In the genomic region with DNA sequence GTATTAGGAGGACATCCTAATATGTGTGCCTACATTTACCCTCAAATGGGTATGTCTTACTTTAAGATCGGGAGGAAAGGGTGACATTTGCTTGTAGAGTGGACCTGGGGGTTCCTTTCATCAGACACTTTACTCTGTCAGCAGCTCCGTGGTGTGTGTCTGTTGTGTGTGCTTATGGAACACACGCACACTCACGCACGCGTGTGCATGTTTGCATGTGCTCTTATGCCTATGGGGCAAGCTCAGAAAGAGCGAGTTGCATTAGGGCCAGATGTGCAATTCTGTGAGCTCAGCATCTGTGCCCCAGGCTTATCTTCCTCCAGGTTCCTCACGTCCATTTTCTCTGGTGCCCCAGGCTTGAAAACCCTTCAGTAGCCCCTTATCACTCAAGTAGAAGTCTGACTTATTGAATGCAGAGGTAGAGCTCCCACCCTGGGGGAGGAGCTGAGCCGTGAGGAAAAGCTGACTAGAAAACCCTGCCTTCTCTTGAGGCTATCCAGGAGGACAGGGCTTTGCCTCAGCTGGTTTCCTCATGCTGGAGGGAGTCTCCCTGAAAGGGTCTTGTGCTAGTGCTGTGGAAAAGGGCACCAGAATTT, we compare ENCODE assay signal across 8 mouse cellular contexts. TPM values are rescaled to one million over a fixed set of nuclear protein-coding genes. Genes with fewer than 3 reads are reported as not detected.
A peak's percentile ranks its signal among the peaks of the same experiment; 100 is the strongest.
DNase-seq lines count a peak whose midpoint lies in the region; ATAC-seq and TF ChIP-seq lines count a peak whose summit lies in the region.

No protein-coding gene starts in this region.

- intact Hi-C loops in heart, postnatal 14 days (cut with DNase I), result loop anchor here (2.0 to 5.0 kb wide), 2 partner anchors 18 to 108 kb away; a partner anchor contains a TSS

- peaks cover 75% of the 10 kb centered on the region for H3K4me1 ChIP-seq in heart, embryonic 10.5 days
- peaks cover 37% of the 10 kb centered on the region for H3K4me1 ChIP-seq in bone marrow macrophage, adult 2 months (ENCODE audit: control insufficient read depth, insufficient read depth, low read length)
- peaks cover 52% of the 10 kb centered on the region for H3K4me1 ChIP-seq in hindbrain, embryonic 14.5 days (replicated peaks; ENCODE audit: control insufficient read depth, insufficient read depth, low read length)

- H3K9me3 ChIP-seq in heart, embryonic 10.5 days, result no peaks in the 10 kb centered on the region
- H3K9me3 ChIP-seq in hindbrain, embryonic 14.5 days (ENCODE audit: control insufficient read depth, low read length), result no peaks in the 10 kb centered on the region

- peak overlapping the region; percentile 99 for H3K9ac ChIP-seq in hindbrain, embryonic 14.5 days

- H3K4me3 ChIP-seq in heart, embryonic 10.5 days, result peak overlapping the region; percentile 94
- peak overlapping the region; percentile 62 for H3K4me3 ChIP-seq in bone marrow macrophage, adult 2 months (ENCODE audit: insufficient read depth, low read length)
- peak overlapping the region; percentile 97 for H3K4me3 ChIP-seq in hindbrain, embryonic 14.5 days (replicated peaks; ENCODE audit: low read length)
- H3K4me3 ChIP-seq in macrophage (ENCODE audit: inconsistent target), result peak overlapping the region; percentile 92

- H3K36me3 ChIP-seq in heart, embryonic 10.5 days, result peaks cover 52% of the 10 kb centered on the region
- peaks cover 30% of the 10 kb centered on the region for H3K36me3 ChIP-seq in hindbrain, embryonic 14.5 days (replicated peaks; ENCODE audit: control insufficient read depth, insufficient read depth)
- H3K36me3 ChIP-seq in macrophage (ENCODE audit: inconsistent target), result peaks cover 5% of the 10 kb centered on the region; the same call in 1 of the 2 replicates

- peak overlapping the region; percentile 99 for H3K27ac ChIP-seq in heart, embryonic 10.5 days
- H3K27ac ChIP-seq in bone marrow macrophage, adult 2 months (ENCODE audit: insufficient read depth, low read depth, low read length), result peak overlapping the region; percentile 99
- H3K27ac ChIP-seq in hindbrain, embryonic 14.5 days, result peak overlapping the region; percentile 100
- H3K27ac ChIP-seq in macrophage, result peak overlapping the region; percentile 99

- H3K4me2 ChIP-seq in hindbrain, embryonic 14.5 days (replicated peaks), result peak overlapping the region; percentile 96

- 28% methylated on average over 9 of the region's 9 CpGs for WGBS in heart, embryonic 10.5 days
- WGBS in hindbrain, embryonic 14.5 days, result 40% methylated on average over 9 of the region's 9 CpGs
- 26% methylated on average over 9 of the region's 9 CpGs for WGBS in macrophage (ENCODE audit: missing documents)

- H3K27me3 ChIP-seq in heart, embryonic 10.5 days (ENCODE audit: insufficient read depth, poor library complexity, severe bottlenecking), result no peaks in the 10 kb centered on the region
- no peaks in the 10 kb centered on the region for H3K27me3 ChIP-seq in hindbrain, embryonic 14.5 days (ENCODE audit: control insufficient read depth, insufficient read depth, low read length)

- no peak for DNase-seq in heart, embryonic 10.5 days (ENCODE audit: low spot score)
- DNase-seq in heart, postnatal 14 days, result no peak
- DNase-seq in hindbrain, embryonic 14.5 days (ENCODE audit: low spot score), result no peak
- no peak for DNase-seq in spleen, postnatal 10 days (ENCODE audit: low spot score in 2 of 2)
- no peak for DNase-seq in adrenal gland, postnatal 25 days

- no peak for ATAC-seq in hindbrain, embryonic 14.5 days (ENCODE audit: low FRiP score)
- ATAC-seq in activated CD4-positive, CD25-positive, alpha-beta regulatory T cell, adult 4 months, result no peak

- no peak for TF ChIP-seq CTCF in bone marrow macrophage, adult 2 months (IDR thresholded peaks at IDR 0.05; ENCODE audit: low read depth, low read length)

- H3K79me2 ChIP-seq in macrophage (ENCODE audit: inconsistent target), result peaks cover 74% of the 10 kb centered on the region

- TF ChIP-seq POLR2A in bone marrow macrophage, adult 2 months (IDR thresholded peaks at IDR 0.05; ENCODE audit: borderline replicate concordance, low read depth, low read length), result no peak

RNA-seq across cellular contexts. Expression of a gene that starts 3.4 kb away (rescaled TPM):
- 17.6 and 22.0 TPM in 2 replicates for polyA plus RNA-seq in heart, embryonic 10.5 days (2016; fragmentation: Nextera tagmentation; extraction: Ambion mirVana)
- 10 to 100 TPM; 47.6 to 50.0 TPM for total RNA-seq in heart, postnatal 14 days (2021)
- polyA plus RNA-seq in bone marrow macrophage, adult 2 months (2012; ENCODE audit: insufficient read depth, insufficient read length, missing spikeins), result 66.3 and 69.0 TPM in 2 replicates
- 37.5 and 39.4 TPM in 2 replicates for polyA plus RNA-seq in hindbrain, embryonic 14.5 days (2014; fragmentation: Nextera tagmentation; extraction: Ambion mirVana)
- 10 to 100 TPM; 15.9 to 99.6 (median 53.2) TPM for total RNA-seq in macrophage (2018; cell fraction: chromatin; rRNA removed)
- total RNA-seq in macrophage (2018; cell fraction: cytosol; rRNA removed), result 100 to 1,000 TPM in 1 of 26 experiments, 10 to 100 TPM in 25; 25.7 to 101 (median 73.3) TPM
- total RNA-seq in macrophage (2018; cell fraction: nucleus; rRNA removed), result 100 to 1,000 TPM in 4 of 26 experiments, 10 to 100 TPM in 22; 24.4 to 126 (median 65.5) TPM
- 33.5 to 58.8 TPM (median 46.5 TPM) in 3 replicates for polyA plus RNA-seq in macrophage (2018)
- 10 to 100 TPM; 15.8 to 21.3 TPM for polyA plus RNA-seq in activated CD4-positive, CD25-positive, alpha-beta regulatory T cell, adult 4 months (2017; shearing (Covaris generic))
- total RNA-seq in adrenal gland, postnatal 25 days (2021), result 50.9 and 52.6 TPM in 2 replicates
